Mouse (Mus musculus): ENCODE data around the gene Fbxo6. TPM values are rescaled to one million over a fixed set of nuclear protein-coding genes. Genes with fewer than 3 reads are reported as not detected.

Gene Fbxo6
- polyA plus RNA-seq, 1 experiment: 38.5 TPM

DNA sequence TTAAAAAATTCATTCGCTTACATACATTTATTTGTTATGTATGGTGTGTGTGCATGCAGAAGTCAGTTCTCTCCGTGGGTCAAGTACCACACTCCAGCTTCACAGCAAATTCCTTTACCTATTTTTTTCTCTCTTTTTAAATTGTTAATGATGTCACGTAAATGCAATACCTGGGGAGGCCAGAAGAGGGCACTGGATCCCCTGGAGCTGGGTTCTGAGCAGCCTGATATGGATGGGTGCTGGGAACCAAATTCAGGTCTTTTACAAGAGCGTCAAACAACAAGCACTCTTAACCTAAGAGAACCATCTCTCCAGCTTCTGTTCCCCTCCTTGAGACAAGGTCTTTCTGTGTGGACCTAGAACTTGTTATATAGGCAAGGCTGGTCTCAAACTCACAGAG lies 35.3 kb downstream of the Fbxo6 start:
- Histone ChIP-seq H3K4me1 (ENCODE audit: control insufficient read depth, insufficient read depth, low read length) (no peaks in the 10 kb centered on the region), H3K4me3 (ENCODE audit: insufficient read depth, low read length) (no peak overlapping the region), H3K27ac (ENCODE audit: insufficient read depth, low read length) (no peak overlapping the region)
- TF ChIP-seq POLR2A (IDR thresholded peaks at IDR 0.05; ENCODE audit: extremely low read depth, insufficient read depth, low read length) (no peak), CTCF (IDR thresholded peaks at IDR 0.05; ENCODE audit: extremely low read depth, insufficient read depth, low read length) (peak; percentile 16; the same call in 1 of the 2 replicates)

DNA sequence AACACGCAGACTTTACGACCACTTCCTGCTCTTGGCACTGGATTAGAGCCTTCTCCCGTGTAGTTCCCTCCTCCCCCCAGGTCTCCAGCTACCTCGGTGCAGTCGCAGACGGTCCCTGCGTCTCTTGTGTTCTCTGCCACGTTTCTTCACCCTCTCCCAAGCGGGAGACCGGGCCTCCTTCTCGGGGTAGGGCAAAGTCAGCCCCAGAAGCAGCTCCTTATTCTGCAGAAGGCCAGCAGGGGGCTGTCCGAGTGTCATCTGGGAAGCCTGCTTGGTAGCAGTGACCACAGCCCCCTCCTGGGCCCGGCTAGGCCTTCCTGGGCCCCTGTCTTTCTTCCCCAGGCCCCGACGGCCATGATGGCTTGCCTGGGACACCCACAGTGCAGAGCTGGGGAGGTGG lies 36.5 kb downstream of the Fbxo6 start:
- H3K27ac ChIP-seq (ENCODE audit: insufficient read depth, low read length): no peak overlapping the region
- no peaks in the 10 kb centered on the region for H3K4me1 ChIP-seq (ENCODE audit: control insufficient read depth, insufficient read depth, low read length)
- TF ChIP-seq CTCF (IDR thresholded peaks at IDR 0.05; ENCODE audit: extremely low read depth, insufficient read depth, low read length): no peak
- no peak for TF ChIP-seq POLR2A (IDR thresholded peaks at IDR 0.05; ENCODE audit: extremely low read depth, insufficient read depth, low read length)
- no peak overlapping the region for H3K4me3 ChIP-seq (ENCODE audit: insufficient read depth, low read length)

DNA sequence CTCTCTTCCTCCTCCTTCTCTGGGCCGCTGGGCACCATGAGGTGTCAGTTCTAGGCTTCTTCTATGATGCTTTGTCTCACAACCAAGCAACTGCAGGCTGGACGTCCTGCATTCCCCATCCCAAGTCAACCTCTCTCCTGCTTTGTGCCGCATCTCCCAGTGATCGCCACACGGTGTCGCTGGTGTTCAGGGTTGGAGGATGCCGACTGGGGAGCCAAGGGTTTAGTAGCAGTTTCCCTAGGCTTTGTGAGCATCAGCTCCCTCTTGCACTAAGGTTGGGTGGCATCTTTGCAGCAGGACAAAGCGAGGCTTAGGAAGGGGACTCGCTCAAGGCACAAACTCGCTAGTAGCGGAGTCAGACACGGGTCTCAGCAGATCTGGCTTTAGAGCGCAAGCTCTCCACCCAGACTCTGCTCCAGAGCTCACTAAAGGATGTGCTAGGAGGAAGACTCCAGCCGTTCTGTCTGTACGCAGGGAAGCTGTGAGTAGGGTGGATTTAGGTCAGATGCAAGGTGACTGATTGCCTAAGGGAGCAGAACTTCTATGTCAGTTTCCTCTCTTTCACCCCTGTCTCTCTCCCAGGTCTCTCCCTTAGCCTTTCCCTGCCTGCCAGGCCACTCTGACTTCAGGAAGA lies 37.1 kb downstream of the Fbxo6 start:
- Histone ChIP-seq H3K4me3 (ENCODE audit: insufficient read depth, low read length) (no peak overlapping the region), H3K4me1 (ENCODE audit: control insufficient read depth, insufficient read depth, low read length) (no peaks in the 10 kb centered on the region), H3K27ac (ENCODE audit: insufficient read depth, low read length) (no peak overlapping the region)
- peak; percentile 99 for TF ChIP-seq CTCF (IDR thresholded peaks at IDR 0.05; ENCODE audit: extremely low read depth, insufficient read depth, low read length)
- no peak for TF ChIP-seq POLR2A (IDR thresholded peaks at IDR 0.05; ENCODE audit: extremely low read depth, insufficient read depth, low read length)

DNA sequence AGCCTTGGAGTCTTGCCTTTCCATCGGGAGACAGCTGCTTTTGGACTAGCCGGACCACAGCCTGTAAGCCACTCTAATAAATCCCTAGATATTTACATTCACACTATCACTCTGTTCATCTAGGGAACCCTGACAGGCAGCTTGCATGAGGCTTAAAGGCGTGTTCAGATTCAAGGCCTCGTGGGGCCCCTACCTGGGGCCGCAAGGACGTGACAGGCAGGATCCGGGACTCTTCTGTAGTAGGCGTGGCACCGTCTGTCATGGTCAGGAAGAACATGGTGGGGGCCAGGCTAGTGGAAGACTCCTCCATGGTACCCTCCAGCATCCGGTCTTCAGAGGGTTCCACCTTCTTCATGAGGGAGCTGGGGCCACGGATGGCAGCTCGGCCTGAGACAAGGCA lies 39.4 kb downstream of the Fbxo6 start:
- Histone ChIP-seq H3K4me1 (ENCODE audit: control insufficient read depth, insufficient read depth, low read length) (no peaks in the 10 kb centered on the region), H3K4me3 (ENCODE audit: insufficient read depth, low read length) (no peak overlapping the region), H3K27ac (ENCODE audit: insufficient read depth, low read length) (no peak overlapping the region)
- TF ChIP-seq CTCF (IDR thresholded peaks at IDR 0.05; ENCODE audit: extremely low read depth, insufficient read depth, low read length) (no peak), POLR2A (IDR thresholded peaks at IDR 0.05; ENCODE audit: extremely low read depth, insufficient read depth, low read length) (no peak)

DNA sequence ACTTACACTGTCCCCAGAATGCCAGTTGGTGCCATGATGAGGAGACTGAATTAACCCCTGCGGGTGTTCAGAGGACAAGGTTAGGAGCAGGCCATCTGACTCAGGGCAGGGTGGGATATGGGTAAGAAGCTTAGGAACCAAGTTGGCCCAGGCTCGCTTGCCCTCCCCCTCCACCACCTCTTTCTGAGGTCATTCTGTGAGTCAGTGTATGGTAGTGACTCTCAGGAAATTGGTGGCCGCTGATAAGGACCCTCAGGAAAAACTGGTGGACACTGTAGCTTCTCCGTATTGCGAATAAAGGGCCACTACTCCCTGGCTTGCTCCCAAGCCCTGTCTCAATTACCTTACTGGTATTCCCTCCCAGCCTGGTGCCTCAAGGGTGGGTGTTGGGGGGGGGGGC lies 42.7 kb downstream of the Fbxo6 start:
- no peak for TF ChIP-seq POLR2A (IDR thresholded peaks at IDR 0.05; ENCODE audit: extremely low read depth, insufficient read depth, low read length)
- no peak for TF ChIP-seq CTCF (IDR thresholded peaks at IDR 0.05; ENCODE audit: extremely low read depth, insufficient read depth, low read length)
- Histone ChIP-seq H3K27ac (ENCODE audit: insufficient read depth, low read length) (no peak overlapping the region), H3K4me1 (ENCODE audit: control insufficient read depth, insufficient read depth, low read length) (no peaks in the 10 kb centered on the region), H3K4me3 (ENCODE audit: insufficient read depth, low read length) (no peak overlapping the region)

DNA sequence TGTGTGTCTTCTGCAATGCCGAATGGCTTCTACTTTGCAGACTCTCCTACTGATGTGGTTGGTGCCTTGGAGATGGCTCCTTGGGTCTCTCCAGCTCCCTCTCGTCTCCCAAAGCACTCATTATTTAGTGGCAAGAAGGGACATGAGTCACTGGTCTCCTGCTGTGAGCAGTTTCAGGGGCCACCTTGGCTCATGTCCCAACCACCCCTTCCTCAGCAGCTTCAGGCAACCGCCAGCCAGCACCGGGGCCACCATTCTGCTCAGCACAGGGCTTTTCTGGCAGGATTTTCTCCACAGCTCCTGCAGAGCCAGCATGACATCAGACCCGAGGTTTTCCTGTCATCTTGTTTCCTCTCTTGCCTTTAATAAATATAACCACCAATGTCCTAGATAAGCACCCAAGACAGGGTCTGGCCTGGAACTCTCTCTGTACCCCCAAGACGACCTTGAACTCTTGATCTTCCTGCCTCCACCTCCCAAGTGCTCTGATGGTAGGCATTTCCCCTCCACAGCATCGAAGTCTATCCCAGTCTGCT lies 43.3 kb downstream of the Fbxo6 start:
- H3K4me1 ChIP-seq (ENCODE audit: control insufficient read depth, insufficient read depth, low read length): no peaks in the 10 kb centered on the region
- H3K27ac ChIP-seq (ENCODE audit: insufficient read depth, low read length): no peak overlapping the region
- H3K4me3 ChIP-seq (ENCODE audit: insufficient read depth, low read length): no peak overlapping the region
- TF ChIP-seq CTCF (IDR thresholded peaks at IDR 0.05; ENCODE audit: extremely low read depth, insufficient read depth, low read length) (no peak), POLR2A (IDR thresholded peaks at IDR 0.05; ENCODE audit: extremely low read depth, insufficient read depth, low read length) (no peak)

DNA sequence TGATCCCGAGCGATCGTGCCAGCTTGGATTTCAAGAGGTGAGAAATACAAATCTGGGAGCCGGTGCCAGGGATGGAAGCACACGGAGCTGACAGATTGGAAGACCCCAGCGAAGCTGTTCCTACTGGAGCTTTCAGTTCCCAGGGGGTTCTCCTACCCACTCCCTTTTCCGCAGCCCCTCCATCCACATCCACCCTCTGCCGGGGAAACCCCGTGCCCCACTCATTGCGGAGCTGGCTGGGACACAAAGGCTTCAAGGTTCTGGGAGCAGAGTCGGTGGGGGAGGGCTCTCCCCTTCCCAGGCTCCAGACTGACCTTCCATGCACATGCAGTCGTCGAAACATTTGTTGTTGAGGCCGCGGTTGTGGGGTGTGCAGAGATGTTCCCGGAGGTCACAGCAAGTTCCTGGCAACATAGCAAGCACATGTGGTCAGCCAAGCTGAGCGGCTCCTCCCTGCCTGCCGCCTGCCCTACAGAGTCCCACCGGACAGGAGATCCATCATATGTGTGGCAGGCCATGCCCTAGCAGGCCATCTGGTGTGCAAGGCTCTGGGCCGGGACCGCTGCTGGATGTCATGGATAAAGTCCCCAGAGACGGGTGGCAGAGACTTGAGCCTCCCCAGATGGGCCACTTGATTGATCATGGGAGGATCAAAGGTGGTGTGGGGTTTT lies 44.2 kb downstream of the Fbxo6 start:
- Histone ChIP-seq H3K4me3 (ENCODE audit: insufficient read depth, low read length) (no peak overlapping the region), H3K4me1 (ENCODE audit: control insufficient read depth, insufficient read depth, low read length) (no peaks in the 10 kb centered on the region), H3K27ac (ENCODE audit: insufficient read depth, low read length) (no peak overlapping the region)
- TF ChIP-seq CTCF (IDR thresholded peaks at IDR 0.05; ENCODE audit: extremely low read depth, insufficient read depth, low read length): no peak

DNA sequence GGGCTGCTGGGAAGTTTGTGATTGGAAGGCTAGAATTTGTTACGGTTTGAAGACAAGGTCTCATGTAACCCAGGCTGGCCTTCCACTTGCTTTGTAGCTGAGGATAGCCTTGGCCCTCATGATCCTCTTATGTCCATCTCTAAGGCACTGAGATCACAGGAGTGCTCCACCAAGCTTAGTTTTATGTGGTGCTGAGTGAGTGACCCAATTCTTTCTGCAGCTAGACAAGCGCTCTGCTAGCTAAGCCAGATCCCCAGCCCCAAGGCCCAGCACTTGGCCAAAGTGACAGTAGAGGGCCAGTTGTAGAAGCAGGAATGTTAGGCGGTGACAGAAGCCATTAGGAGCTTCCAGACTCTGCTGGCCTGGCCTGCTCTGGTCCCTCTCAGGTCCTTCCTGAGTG lies 47.8 kb downstream of the Fbxo6 start:
- Histone ChIP-seq H3K27ac (ENCODE audit: insufficient read depth, low read length) (no peak overlapping the region), H3K4me1 (ENCODE audit: control insufficient read depth, insufficient read depth, low read length) (no peaks in the 10 kb centered on the region), H3K4me3 (ENCODE audit: insufficient read depth, low read length) (no peak overlapping the region)
- TF ChIP-seq CTCF (IDR thresholded peaks at IDR 0.05; ENCODE audit: extremely low read depth, insufficient read depth, low read length) (no peak), POLR2A (IDR thresholded peaks at IDR 0.05; ENCODE audit: extremely low read depth, insufficient read depth, low read length) (no peak)

DNA sequence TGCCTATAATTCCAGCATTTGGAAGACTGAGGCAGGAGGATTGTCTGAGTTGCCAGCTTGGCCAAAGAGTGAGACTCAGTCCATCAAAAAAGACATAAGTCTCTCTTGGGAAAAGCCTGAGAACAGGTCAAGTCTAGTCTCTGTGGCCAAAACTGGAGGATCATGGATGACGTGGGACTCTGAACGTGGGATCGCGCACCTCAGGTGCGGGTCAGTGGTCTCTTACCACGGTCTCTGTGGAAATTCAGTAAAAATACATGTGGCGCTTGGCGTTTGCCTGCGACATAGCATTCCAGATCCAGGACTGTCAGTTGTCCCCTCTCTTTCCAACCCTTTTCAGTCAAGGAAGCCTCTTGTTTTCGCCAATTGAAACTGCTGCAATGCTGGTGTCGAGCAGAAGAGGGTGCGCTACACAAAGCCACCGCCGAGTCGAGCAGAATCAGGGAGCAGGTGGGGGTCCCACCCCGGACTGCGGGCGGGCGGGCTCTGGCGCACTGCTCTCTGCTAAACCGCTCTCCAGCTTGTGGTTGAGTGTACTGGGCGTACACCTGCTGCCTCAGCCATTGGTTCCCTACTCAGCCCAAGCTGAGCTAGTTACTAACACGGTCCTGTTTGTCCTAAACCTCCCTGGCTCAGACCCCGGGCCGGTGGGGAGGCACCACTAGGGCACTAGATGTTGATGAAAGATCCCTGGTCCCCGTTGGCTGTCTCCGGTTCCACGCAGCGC lies 50.0 kb downstream of the Fbxo6 start:
- H3K4me3 ChIP-seq (ENCODE audit: insufficient read depth, low read length): peak overlapping the region; percentile 9; the same call in 1 of the 2 replicates
- no peak overlapping the region for H3K27ac ChIP-seq (ENCODE audit: insufficient read depth, low read length)
- H3K4me1 ChIP-seq (ENCODE audit: control insufficient read depth, insufficient read depth, low read length): no peaks in the 10 kb centered on the region
- TF ChIP-seq CTCF (IDR thresholded peaks at IDR 0.05; ENCODE audit: extremely low read depth, insufficient read depth, low read length): peak; percentile 44
- no peak for TF ChIP-seq POLR2A (IDR thresholded peaks at IDR 0.05; ENCODE audit: extremely low read depth, insufficient read depth, low read length)

All from cortical plate, adult 2 months (tissue).